Mouse (Mus musculus) hindbrain, embryonic 11.5 days (tissue): Measurements from ENCODE around the gene Myt1l. TPM values are rescaled to one million over a fixed set of nuclear protein-coding genes. Genes with fewer than 3 reads are reported as not detected.

Experiments used
- ATAC-seq: fragments of 200-750 bp; cut with Nextera tagmentation; 2 replicates; pipeline ENCODE4 v1.8.0; 2017; ENCODE audit warnings: mild to moderate bottlenecking, moderate TSS enrichment, moderate library complexity; ENCODE audit not compliant: low FRiP score
- DNase-seq: peaks from one replicate; pipeline ENCODE4 v3.0.0-alpha.2; 2015; ENCODE audit warnings: low spot score
- H3K27ac ChIP-seq: fragments of 300-500 bp; sonication (generic); 2 replicates; pipeline ENCODE4 v1.5.1; 2014; ENCODE audit warnings: mild to moderate bottlenecking, low read depth, low read length
- H3K27me3 ChIP-seq: fragments of 300-500 bp; sonication (generic); 2 replicates; pipeline ENCODE4 v1.6.1; 2014; ENCODE audit warnings: mild to moderate bottlenecking, low read length, moderate library complexity, mixed read lengths; ENCODE audit not compliant: control insufficient read depth, insufficient read depth
- H3K36me3 ChIP-seq: fragments of 300-500 bp; sonication (generic); 2 replicates; pipeline ENCODE4 v1.6.1; 2014; ENCODE audit warnings: mild to moderate bottlenecking, low read length, moderate library complexity, mixed read lengths; ENCODE audit not compliant: control insufficient read depth, insufficient read depth
- H3K4me1 ChIP-seq: fragments of 300-500 bp; sonication (generic); replicated peaks from 2 replicates; pipeline ENCODE4 v1.6.1; 2014; ENCODE audit warnings: low read length, mixed read lengths; ENCODE audit not compliant: control insufficient read depth, insufficient read depth
- H3K4me2 ChIP-seq: fragments of 300-500 bp; sonication (generic); replicated peaks from 2 replicates; pipeline ENCODE4 v1.6.1; 2014; ENCODE audit warnings: mild to moderate bottlenecking, low read depth, low read length
- H3K4me3 ChIP-seq: fragments of 300-500 bp; sonication (generic); 2 replicates; pipeline ENCODE4 v1.5.1; 2014; ENCODE audit warnings: low read depth, low read length
- H3K9ac ChIP-seq: fragments of 300-500 bp; sonication (generic); 2 replicates; pipeline ENCODE4 v1.6.1; 2014; ENCODE audit warnings: low read depth, low read length
- H3K9me3 ChIP-seq: fragments of 300-500 bp; sonication (generic); 2 replicates; pipeline ENCODE4 v1.6.1; 2016; ENCODE audit warnings: low read length; ENCODE audit not compliant: control insufficient read depth
- WGBS: fragments of 180-500 bp; shearing (Covaris S2); extraction: QIAGEN DNeasy Blood & Tissue Kit; methylation state at CpG from one replicate; pipeline ENCODE4 v1.1.7; 2014; 5-methylcytosine and 5-hydroxymethylcytosine counted together
- polyA plus RNA-seq: library from polyadenylated mRNA; unstranded; fragments of >200 nt; fragmentation: Nextera tagmentation; extraction: Ambion mirVana; gene quantifications from 2 replicates; pipeline ENCODE4 v1.2.1, GENCODE M21; 2014

Myt1l gene
- 26.7 and 30.9 TPM in 2 replicates for polyA plus RNA-seq

DNA sequence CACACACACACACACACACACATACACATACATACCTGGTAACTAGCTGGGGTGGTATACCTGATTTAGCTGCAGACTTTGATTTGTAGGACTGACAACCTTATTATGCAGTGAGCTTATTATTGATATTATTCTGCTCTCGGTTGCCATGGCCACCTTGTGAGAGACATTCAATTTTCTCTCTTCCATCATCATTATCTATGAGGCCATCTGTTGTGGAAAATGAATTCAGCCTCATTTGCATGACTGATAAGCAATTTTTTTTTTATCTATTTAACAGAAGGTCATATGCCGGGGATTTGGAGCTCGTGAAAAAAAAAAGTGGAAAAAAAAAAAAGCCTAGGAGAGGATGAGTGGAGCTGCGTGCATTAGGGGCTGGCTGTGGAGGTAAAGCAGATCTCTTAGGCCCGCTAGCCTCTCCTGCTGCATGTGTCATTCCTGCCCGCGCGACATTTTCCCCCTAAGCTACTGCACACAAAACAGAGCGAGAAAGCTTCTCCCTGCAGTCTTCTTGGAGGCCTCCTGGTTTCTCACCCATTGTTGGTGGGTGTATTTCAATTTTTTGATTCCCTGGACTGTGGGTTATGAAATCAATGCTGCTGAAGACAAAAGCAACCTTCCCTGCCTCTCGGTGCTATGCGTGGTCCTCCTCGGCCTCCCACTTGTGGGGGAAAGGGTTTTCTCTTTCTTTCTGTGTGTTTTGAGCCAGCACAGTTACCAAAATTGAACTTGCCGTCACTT is at the start of gene Myt1l:
TSS of gene Myt1l (plus strand) at position 354 of the 741 bp plus-strand sequence.
- Histone ChIP-seq H3K27me3 (no peaks in the 10 kb centered on the region), H3K4me2 (peak within 1 kb of the TSS; percentile 63), H3K9ac (peak within 1 kb of the TSS; percentile 65), H3K36me3 (no peaks in the 10 kb centered on the region), H3K9me3 (no peaks in the 10 kb centered on the region), H3K27ac (peak within 1 kb of the TSS; percentile 95), H3K4me3 (peak within 1 kb of the TSS; percentile 33), H3K4me1 (no peaks in the 10 kb centered on the region; the same call in 1 of the 2 replicates)
- peak; percentile 39 for ATAC-seq
- WGBS: 13% methylated on average over 13 of the region's 13 CpGs
- DNase-seq: peak; percentile 45

DNA sequence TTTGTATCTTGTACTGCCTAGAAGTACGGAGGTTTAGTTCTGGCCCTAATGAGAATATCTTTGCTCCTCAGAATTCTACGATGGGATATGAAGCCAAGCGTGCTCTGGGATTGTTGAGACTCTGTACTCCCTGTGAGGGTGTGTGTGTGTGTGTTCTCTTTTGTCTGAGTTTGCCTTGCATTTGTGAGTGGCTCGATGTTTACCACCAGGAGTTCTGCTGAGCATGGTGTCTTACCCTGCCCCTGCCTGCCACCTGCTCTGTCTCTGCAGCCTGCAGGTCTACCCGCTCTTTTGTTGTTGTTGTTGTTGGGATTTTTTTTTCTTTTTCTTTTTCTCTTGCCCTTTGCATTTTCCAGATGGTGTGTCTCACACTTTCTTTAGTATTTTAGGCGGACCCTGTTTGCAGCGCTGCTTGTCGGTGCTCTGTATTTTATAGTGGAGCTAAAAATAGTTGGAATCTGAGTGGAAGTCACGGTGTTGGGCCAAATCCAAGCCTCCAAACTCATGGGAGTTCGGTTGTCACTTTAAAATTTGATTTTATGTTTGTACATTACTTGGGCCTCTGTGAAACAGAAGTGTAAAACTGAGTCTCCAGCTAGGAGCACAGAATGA is 41.7 kb upstream of the Myt1l start:
- no peak for ATAC-seq
- 84% methylated on average over 10 of the region's 10 CpGs for WGBS
- H3K4me3 ChIP-seq: no peak overlapping the region

DNA sequence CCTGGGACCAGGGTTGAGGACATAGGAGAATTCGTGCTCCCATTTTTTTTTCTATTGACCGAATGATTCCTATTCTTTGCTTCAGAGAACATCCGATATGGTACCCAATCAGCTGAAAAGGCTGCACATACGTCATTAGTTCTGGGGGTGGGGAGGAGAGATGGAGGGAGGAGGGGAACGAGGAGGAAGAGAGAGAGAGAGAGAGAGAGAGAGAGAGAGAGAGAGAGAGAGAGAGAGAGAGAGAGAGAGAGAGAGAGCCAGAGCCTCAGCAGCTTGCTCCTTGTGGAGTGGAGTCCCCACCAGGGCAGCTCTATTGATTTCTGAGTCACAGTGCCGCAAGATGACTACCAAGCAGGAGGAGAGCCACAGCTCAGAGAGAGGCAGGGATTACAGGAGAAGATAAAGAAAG is 1.9 kb upstream of the Myt1l start:
- Histone ChIP-seq H3K36me3 (no peaks in the 10 kb centered on the region), H3K27me3 (no peaks in the 10 kb centered on the region), H3K9ac (0 out of 2 replicates have a peak overlapping the region, but pooled peaks have one; percentile 19), H3K4me2 (peak overlapping the region; percentile 32), H3K4me1 (no peaks in the 10 kb centered on the region), H3K9me3 (no peaks in the 10 kb centered on the region), H3K27ac (peak overlapping the region; percentile 95), H3K4me3 (no peak overlapping the region)
- DNase-seq (peak; percentile 61), ATAC-seq (peak; percentile 58; the same call in 1 of the 2 replicates)
- WGBS: 3% methylated on average over 5 of the region's 6 CpGs

More for the DNA sequence above, 41.7 kb upstream of the Myt1l start:
- Histone ChIP-seq H3K36me3 (no peaks in the 10 kb centered on the region), H3K27ac (no peak overlapping the region), H3K27me3 (no peaks in the 10 kb centered on the region), H3K4me2 (no peak overlapping the region), H3K9me3 (no peaks in the 10 kb centered on the region), H3K4me1 (no peaks in the 10 kb centered on the region), H3K9ac (no peak overlapping the region)
- DNase-seq: no peak

DNA sequence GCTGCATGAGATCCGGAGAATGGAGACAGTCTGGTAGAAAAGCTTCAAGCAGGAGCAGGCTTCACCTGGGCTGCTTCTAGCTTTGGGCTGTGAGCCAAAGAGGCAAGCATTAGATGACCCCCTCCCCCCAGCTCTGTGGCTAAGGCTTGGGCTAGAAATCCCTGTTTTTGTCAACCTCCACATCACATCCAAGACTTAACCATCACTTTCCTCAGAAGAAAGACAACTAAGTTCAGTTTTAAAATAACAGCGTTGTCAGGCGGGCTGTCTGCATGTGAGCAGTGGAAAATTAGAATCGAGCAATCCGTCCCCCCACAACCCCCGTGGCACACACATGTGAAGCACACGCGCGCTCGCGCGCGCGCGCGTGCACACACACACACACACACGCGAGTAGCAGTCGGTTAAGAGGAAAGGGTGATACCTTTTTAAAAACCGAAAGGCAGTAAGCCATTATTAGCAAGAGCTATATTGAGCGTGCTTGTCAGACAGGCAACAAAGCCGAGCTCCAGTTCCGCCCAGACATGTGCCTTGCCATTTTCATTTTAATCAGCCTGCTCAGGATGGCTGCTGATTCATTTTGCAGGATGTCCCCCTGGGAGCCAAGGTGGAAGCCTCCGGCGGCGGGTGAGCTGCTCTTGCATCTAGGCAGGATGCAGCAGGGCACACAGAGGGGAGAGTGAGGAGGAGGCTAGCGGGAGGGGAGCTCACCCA is 979 bp upstream of the Myt1l start:
- 1% methylated on average over 27 of the region's 27 CpGs for WGBS
- peak overlapping the region; percentile 65 for H3K9ac ChIP-seq
- no peaks in the 10 kb centered on the region for H3K27me3 ChIP-seq
- H3K4me2 ChIP-seq: peak overlapping the region; percentile 63
- H3K27ac ChIP-seq: peak overlapping the region; percentile 95
- H3K9me3 ChIP-seq: no peaks in the 10 kb centered on the region
- no peaks in the 10 kb centered on the region for H3K36me3 ChIP-seq
- peak overlapping the region; percentile 25 for H3K4me3 ChIP-seq
- DNase-seq (peak; percentile 81), ATAC-seq (peak; percentile 87)
- no peaks in the 10 kb centered on the region for H3K4me1 ChIP-seq

DNA sequence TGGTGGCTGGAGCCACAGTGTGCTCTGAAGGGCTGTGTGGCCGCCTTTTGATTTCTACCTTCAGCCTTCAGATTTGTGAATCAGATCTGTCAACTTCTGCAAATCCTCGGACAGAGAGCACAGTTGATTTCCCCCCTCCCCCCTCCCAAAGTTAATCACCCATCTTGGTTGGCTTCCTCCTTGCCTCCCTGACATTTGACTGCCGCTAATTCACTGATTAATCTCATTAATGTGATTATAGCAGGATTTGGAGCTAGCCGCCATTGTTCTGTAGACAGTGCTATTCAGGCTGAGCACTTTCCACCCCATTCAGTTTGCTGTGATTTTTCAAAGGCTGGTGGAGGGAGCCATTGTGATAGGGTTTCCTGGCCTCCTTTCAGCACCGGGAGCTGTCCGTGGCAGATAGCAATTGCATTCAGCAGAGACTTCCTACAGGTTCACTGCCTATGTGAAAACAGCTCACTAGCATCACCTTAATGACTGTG is 2.1 kb downstream of the Myt1l start:
- WGBS: 3% methylated on average over 6 of the region's 6 CpGs
- no peaks in the 10 kb centered on the region; the same call in 1 of the 2 replicates for H3K4me1 ChIP-seq
- peaks cover 4% of the 10 kb centered on the region; the same call in 1 of the 2 replicates for H3K27me3 ChIP-seq
- peak overlapping the region; percentile 32 for H3K4me2 ChIP-seq
- peak overlapping the region; percentile 42 for H3K9ac ChIP-seq
- ATAC-seq: peak; percentile 28; the same call in 1 of the 2 replicates
- no peaks in the 10 kb centered on the region for H3K9me3 ChIP-seq
- H3K36me3 ChIP-seq: no peaks in the 10 kb centered on the region
- H3K27ac ChIP-seq: peak overlapping the region; percentile 86
- peak overlapping the region; percentile 31 for H3K4me3 ChIP-seq
- DNase-seq: peak; percentile 82

DNA sequence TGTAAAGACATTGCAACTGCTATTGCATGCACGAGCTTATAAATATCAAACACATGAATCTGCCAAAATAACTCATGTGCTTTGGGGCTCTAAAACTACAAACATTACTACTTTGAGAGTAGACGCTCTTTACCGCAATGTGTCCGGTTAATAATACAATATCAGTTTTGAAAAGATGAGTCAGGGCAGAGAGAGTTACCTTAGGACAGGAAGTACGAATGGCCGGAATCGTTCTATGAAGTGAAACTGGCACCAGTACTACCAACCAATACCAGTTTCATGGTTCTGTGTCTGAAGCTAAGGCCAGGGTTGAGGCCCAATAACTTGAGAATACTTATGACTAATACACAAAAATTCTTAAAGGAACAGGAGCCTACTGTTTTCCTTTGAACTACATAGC is 2.6 kb downstream of the Myt1l start:
- DNase-seq: no peak
- Histone ChIP-seq H3K36me3 (no peaks in the 10 kb centered on the region), H3K27me3 (peaks cover 4% of the 10 kb centered on the region; the same call in 1 of the 2 replicates), H3K9me3 (no peaks in the 10 kb centered on the region), H3K4me1 (no peaks in the 10 kb centered on the region; the same call in 1 of the 2 replicates), H3K4me2 (peak overlapping the region; percentile 32), H3K27ac (peak overlapping the region; percentile 86), H3K4me3 (peak overlapping the region; percentile 31), H3K9ac (peak overlapping the region; percentile 42)
- no peak for ATAC-seq
- 85% methylated on average over 7 of the region's 7 CpGs for WGBS

DNA sequence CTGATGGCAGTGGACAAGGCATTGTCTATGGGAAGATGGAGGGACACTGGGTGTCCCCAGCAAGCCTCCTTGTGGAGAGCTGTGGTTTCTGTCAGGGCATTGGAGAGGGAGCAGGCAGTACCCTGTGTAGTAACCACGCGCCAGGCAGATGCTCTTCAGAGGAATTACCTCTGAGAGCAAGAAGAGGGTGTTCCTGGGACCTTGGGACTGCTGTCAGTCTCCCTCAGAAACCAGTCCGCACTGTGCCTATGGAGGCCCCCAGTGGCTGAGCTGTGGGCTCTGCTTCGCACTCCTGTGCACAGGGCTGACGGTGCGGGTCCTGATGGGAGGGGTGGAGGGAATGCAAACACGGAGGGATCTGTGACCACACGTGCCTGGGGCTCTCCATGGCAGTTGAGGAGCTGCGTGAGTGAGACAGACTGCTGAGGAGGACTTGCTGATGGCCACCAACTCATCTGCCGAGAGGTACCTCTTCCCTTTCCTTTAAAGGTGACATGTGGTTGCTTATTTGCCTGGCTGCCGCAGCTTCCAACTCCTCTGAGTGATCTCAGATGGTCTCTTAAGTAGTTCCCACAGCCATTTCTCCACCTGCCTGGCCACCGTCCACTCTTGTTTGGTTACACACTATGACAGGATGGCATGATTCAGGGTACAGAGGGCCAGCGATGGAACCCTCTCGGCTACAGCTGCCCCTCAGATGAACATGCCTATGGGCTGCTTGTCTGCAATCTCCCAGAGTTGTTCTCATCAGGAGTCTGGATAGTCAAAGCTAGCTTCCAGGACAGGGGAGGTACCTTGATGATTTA is 5.1 kb downstream of the Myt1l start:
- no peak for DNase-seq
- Histone ChIP-seq H3K9ac (peak overlapping the region; percentile 41; the same call in 1 of the 2 replicates), H3K4me3 (peak overlapping the region; percentile 10; the same call in 1 of the 2 replicates), H3K9me3 (no peaks in the 10 kb centered on the region), H3K36me3 (no peaks in the 10 kb centered on the region), H3K4me2 (peak overlapping the region; percentile 31), H3K27ac (peak overlapping the region; percentile 59), H3K27me3 (peaks cover 4% of the 10 kb centered on the region; the same call in 1 of the 2 replicates), H3K4me1 (no peaks in the 10 kb centered on the region; the same call in 1 of the 2 replicates)
- ATAC-seq: peak; percentile 43
- WGBS: 32% methylated on average over 14 of the region's 14 CpGs
